Mouse (Mus musculus): ENCODE data around the gene Olfr470.
"Not testable (repeated sequence)": the region's sequence is repeated elsewhere in the genome, so short reads cannot be mapped to it uniquely, and the experiment has no call there.

The Olfr470 gene

DNA sequence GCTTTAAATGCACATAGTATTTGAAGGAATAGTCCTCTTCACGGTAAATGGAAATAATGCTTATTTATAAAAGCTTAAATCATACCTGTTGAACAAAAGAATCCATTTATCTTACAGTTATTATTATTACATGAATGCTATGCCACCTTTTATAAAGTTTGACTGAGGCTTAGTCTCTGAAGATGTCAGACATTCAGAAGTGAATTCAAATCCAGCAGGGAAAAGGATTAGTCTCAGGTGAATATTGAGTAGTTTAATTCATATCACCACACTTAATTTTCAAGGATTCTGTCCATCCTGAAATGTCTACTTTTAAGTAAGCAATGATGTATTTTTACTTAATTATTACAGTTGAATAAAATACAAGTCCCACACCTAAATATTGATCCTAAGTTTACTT lies at the start of gene Olfr470:
TSS of gene Olfr470 (minus strand) at position 101 of the 400 bp plus-strand sequence.
- DNase-seq (ENCODE audit: low spot score in 2 of 2): not testable (repeated sequence)

DNA sequence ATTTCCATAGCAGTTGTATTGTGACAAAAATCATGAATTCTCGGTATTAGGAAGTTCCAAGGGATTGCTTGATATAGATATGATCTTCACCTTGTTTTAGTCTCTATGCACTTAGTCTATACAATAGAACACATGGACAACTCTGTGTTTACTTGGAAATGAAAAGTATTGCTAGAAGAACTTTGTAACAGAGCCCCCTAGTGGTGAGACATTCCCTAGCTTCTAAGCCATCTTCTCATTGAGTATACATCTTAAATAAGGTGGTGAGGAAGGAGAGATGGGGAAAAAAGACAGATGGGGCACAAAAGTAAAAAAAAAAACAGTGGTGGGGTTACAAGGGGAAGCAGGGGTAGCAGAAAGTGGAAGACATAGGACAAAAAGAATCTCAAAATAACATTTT lies 5.6 kb downstream of the Olfr470 start:
- no peak for DNase-seq (ENCODE audit: low spot score in 2 of 2)

- not testable (repeated sequence) for DNase-seq (ENCODE audit: low spot score in 2 of 2)
Measured at GRCm38 (mm10) chr7:107825441-107825840, 21.8 kb downstream of the Olfr470 start, which contains the start of gene Olfr469. TSS of gene Olfr469 (minus strand) at chr7:107825541.

DNA sequence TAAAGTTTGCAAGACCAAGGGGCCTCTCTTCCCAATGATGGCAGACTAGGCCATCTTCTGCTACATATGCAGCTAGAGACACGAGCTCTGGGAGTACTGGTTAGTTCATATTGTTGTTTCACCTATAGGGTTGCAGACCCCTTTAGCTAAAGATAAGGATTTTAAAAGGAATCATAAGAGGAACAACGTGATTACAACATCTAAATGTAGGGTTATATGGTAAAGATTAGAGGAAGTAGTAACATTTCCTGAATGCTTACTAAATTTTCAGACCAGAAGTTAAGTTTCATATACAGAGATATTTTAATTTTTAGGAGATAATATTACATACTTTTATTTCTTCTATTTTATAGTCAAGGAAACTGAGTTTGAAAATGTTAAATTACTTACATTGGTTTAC lies 23.4 kb downstream of the Olfr470 start:
- not testable (repeated sequence) for DNase-seq (ENCODE audit: low spot score in 2 of 2)

- no peak for DNase-seq (ENCODE audit: low spot score in 2 of 2)
Measured at GRCm38 (mm10) chr7:107819442-107819841, 27.8 kb downstream of the Olfr470 start.

GRCm38 (mm10) chr7:107811963-107812362 lies 35.3 kb downstream of the Olfr470 start, which contains the start of gene Olfr467:
TSS of gene Olfr467 (plus strand) at chr7:107812263.
- no peak for DNase-seq (ENCODE audit: low spot score in 2 of 2)

- no peak for DNase-seq (ENCODE audit: low spot score in 2 of 2)
Measured at GRCm38 (mm10) chr7:107802138-107802537, 45.2 kb downstream of the Olfr470 start.

GRCm38 (mm10) chr7:107801108-107801507 lies 46.2 kb downstream of the Olfr470 start, which contains the start of gene Ovch2:
TSS of gene Ovch2 (minus strand) at chr7:107801208.
- no peak for DNase-seq (ENCODE audit: low spot score in 2 of 2)

- no peak for DNase-seq (ENCODE audit: low spot score in 2 of 2)
Measured at GRCm38 (mm10) chr7:107796500-107796899, 50.8 kb downstream of the Olfr470 start.

Data from spleen, postnatal 10 days (tissue).